Mouse (Mus musculus) limb, embryonic 10.5 days (tissue): ENCODE measurements around the gene Insrr. TPM values are rescaled to one million over a fixed set of nuclear protein-coding genes. Genes with fewer than 3 reads are reported as not detected.
"Not testable (repeated sequence)": the region's sequence is repeated elsewhere in the genome, so short reads cannot be mapped to it uniquely, and the experiment has no call there.

Experiments used
- DNase-seq: peaks from one replicate; pipeline ENCODE4 v3.0.0-alpha.2; 2017; ENCODE audit warnings: low spot score
- H3K27ac ChIP-seq: fragments of 300-500 bp; sonication (generic); 2 replicates; pipeline ENCODE4 v1.5.1; 2016; ENCODE audit warnings: mild to moderate bottlenecking
- H3K27me3 ChIP-seq: fragments of 300-500 bp; sonication (generic); 2 replicates; pipeline ENCODE4 v1.6.1; 2016; ENCODE audit warnings: low read depth, mild to moderate bottlenecking; ENCODE audit not compliant: poor library complexity, severe bottlenecking
- H3K36me3 ChIP-seq: fragments of 300-500 bp; sonication (generic); 2 replicates; pipeline ENCODE4 v1.6.1; 2016; ENCODE audit warnings: mild to moderate bottlenecking, moderate library complexity
- H3K4me1 ChIP-seq: fragments of 300-500 bp; sonication (generic); 2 replicates; pipeline ENCODE4 v1.6.1; 2016
- H3K4me3 ChIP-seq: fragments of 300-500 bp; sonication (generic); 2 replicates; pipeline ENCODE4 v1.5.1; 2016; ENCODE audit warnings: mild to moderate bottlenecking, moderate library complexity
- H3K9me3 ChIP-seq: fragments of 300-500 bp; sonication (generic); replicated peaks from 2 replicates; pipeline ENCODE4 v1.6.1; 2016; ENCODE audit warnings: mild to moderate bottlenecking
- WGBS: fragments of 180-500 bp; shearing (Covaris S2); methylation state at CpG from one replicate; pipeline ENCODE4 v1.1.7; 2016; 5-methylcytosine and 5-hydroxymethylcytosine counted together
- polyA plus RNA-seq: library from polyadenylated mRNA; unstranded; fragments of >200 nt; fragmentation: Nextera tagmentation; extraction: Ambion mirVana; gene quantifications from 2 replicates; pipeline ENCODE4 v1.2.1, GENCODE M21; 2016

Gene Insrr
- polyA plus RNA-seq, 1 experiment from 2014 or later: 0.16 TPM

GRCm38 (mm10) chr3:87847680-87848079, 50.9 kb downstream of the Insrr start:
- 73% methylated on average over 5 of the region's 5 CpGs for WGBS
- Histone ChIP-seq H3K27ac (no peak overlapping the region), H3K9me3 (no peaks in the 10 kb centered on the region), H3K36me3 (no peaks in the 10 kb centered on the region), H3K4me3 (no peak overlapping the region), H3K4me1 (peaks cover 3% of the 10 kb centered on the region), H3K27me3 (no peaks in the 10 kb centered on the region)
- no peak for DNase-seq

- Histone ChIP-seq H3K36me3 (no peaks in the 10 kb centered on the region), H3K4me3 (no peak overlapping the region), H3K9me3 (no peaks in the 10 kb centered on the region), H3K27ac (no peak overlapping the region), H3K27me3 (no peaks in the 10 kb centered on the region), H3K4me1 (peaks cover 3% of the 10 kb centered on the region)
- 83% methylated on average over 14 of the region's 14 CpGs for WGBS
- DNase-seq: no peak
Measured at GRCm38 (mm10) chr3:87849117-87849516, 52.4 kb downstream of the Insrr start.

GRCm38 (mm10) chr3:87854795-87855568, 58.2 kb downstream of the Insrr start:
- DNase-seq: no peak
- Histone ChIP-seq H3K27ac (peak overlapping the region; percentile 44; the same call in 1 of the 2 replicates), H3K4me1 (peaks cover 9% of the 10 kb centered on the region; the same call in 1 of the 2 replicates), H3K36me3 (peaks cover 45% of the 10 kb centered on the region), H3K27me3 (no peaks in the 10 kb centered on the region), H3K4me3 (no peak overlapping the region), H3K9me3 (no peaks in the 10 kb centered on the region)
- WGBS: 59% methylated on average over 7 of the region's 7 CpGs

GRCm38 (mm10) chr3:87855936-87856335, 59.2 kb downstream of the Insrr start:
- no peak overlapping the region for H3K4me3 ChIP-seq
- peaks cover 54% of the 10 kb centered on the region for H3K36me3 ChIP-seq
- no peak overlapping the region for H3K27ac ChIP-seq
- no peaks in the 10 kb centered on the region for H3K9me3 ChIP-seq
- no peak for DNase-seq
- H3K27me3 ChIP-seq: no peaks in the 10 kb centered on the region
- WGBS: 89% methylated on average over 8 of the region's 8 CpGs
- peaks cover 9% of the 10 kb centered on the region; the same call in 1 of the 2 replicates for H3K4me1 ChIP-seq

- no peaks in the 10 kb centered on the region for H3K27me3 ChIP-seq
- 75% methylated on average over 8 of the region's 8 CpGs for WGBS
- peaks cover 71% of the 10 kb centered on the region for H3K36me3 ChIP-seq
- no peak overlapping the region for H3K27ac ChIP-seq
- H3K4me1 ChIP-seq: peaks cover 9% of the 10 kb centered on the region; the same call in 1 of the 2 replicates
- no peaks in the 10 kb centered on the region for H3K9me3 ChIP-seq
- H3K4me3 ChIP-seq: no peak overlapping the region
- no peak for DNase-seq
Measured at GRCm38 (mm10) chr3:87857666-87858065, 60.9 kb downstream of the Insrr start.

- 41% methylated on average over 3 of the region's 3 CpGs for WGBS
- Histone ChIP-seq H3K36me3 (peaks cover 89% of the 10 kb centered on the region), H3K27me3 (no peaks in the 10 kb centered on the region), H3K4me3 (no peak overlapping the region), H3K27ac (no peak overlapping the region), H3K4me1 (peaks cover 9% of the 10 kb centered on the region; the same call in 1 of the 2 replicates), H3K9me3 (no peaks in the 10 kb centered on the region)
- peak; percentile 63 for DNase-seq
Measured at GRCm38 (mm10) chr3:87859813-87860212, 63.1 kb downstream of the Insrr start.

- peaks cover 97% of the 10 kb centered on the region for H3K36me3 ChIP-seq
- not testable (repeated sequence) for H3K9me3 ChIP-seq, H3K4me1 ChIP-seq, H3K27ac ChIP-seq, H3K4me3 ChIP-seq, H3K27me3 ChIP-seq, DNase-seq
- 94% methylated on average over 4 of the region's 4 CpGs for WGBS
Measured at GRCm38 (mm10) chr3:87864111-87864510, 67.4 kb downstream of the Insrr start.

Other genes with a start within 250 kb of the Insrr start
- gene Arhgef11, start 179.4 kb upstream of the Insrr start, polyA plus RNA-seq: 14.3 and 19.5 TPM in 2 replicates
- 0.31 and 0.43 TPM in 2 replicates for gene Lrrc71, start 48.3 kb upstream of the Insrr start, polyA plus RNA-seq
- gene Ntrk1, start 1.8 kb upstream of the Insrr start, polyA plus RNA-seq: 0.28 and 0.29 TPM in 2 replicates
- gene Pear1, start 27.4 kb downstream of the Insrr start, polyA plus RNA-seq: 13.8 and 17.7 TPM in 2 replicates
- 0.13 TPM in 1 of 2 replicates, not detected in the other for gene Sh2d2a, start 49.8 kb downstream of the Insrr start, polyA plus RNA-seq
- 17.5 and 20.5 TPM in 2 replicates for gene Prcc, start 88.7 kb downstream of the Insrr start, polyA plus RNA-seq
- 272 and 313 TPM in 2 replicates for gene Hdgf, start 109.4 kb downstream of the Insrr start, polyA plus RNA-seq
- gene Mrpl24, start 122.6 kb downstream of the Insrr start, polyA plus RNA-seq: 75.0 and 81.3 TPM in 2 replicates
- gene Isg20l2, start 133.4 kb downstream of the Insrr start, polyA plus RNA-seq: 84.8 and 86.0 TPM in 2 replicates
- 21.1 and 21.7 TPM in 2 replicates for gene Rrnad1, start 133.8 kb downstream of the Insrr start, polyA plus RNA-seq
- gene Crabp2, start 151.7 kb downstream of the Insrr start, polyA plus RNA-seq: 944 and 1,066 TPM in 2 replicates
- 13.5 and 14.6 TPM in 2 replicates for gene Nes, start 174.1 kb downstream of the Insrr start, polyA plus RNA-seq
- gene Bcan, start 203.3 kb downstream of the Insrr start, polyA plus RNA-seq: not detected in 2 replicates
- 0.06 TPM in 1 of 2 replicates, not detected in the other for gene Hapln2, start 230.6 kb downstream of the Insrr start, polyA plus RNA-seq
- gene Gpatch4, start 246.2 kb downstream of the Insrr start, polyA plus RNA-seq: 42.4 and 53.4 TPM in 2 replicates